Mouse (Mus musculus) heart, postnatal 14 days (tissue): ENCODE data around the gene Bco1. TPM values are rescaled to one million over a fixed set of nuclear protein-coding genes. Genes with fewer than 3 reads are reported as not detected.

Experiments used
- DNase-seq, 2 experiments: peaks; one replicate each; pipeline ENCODE4 v3.0.0; 2021 to 2022
- intact Hi-C: fragments of 180-260 bp; cut with DNase I; formaldehyde crosslinking; loops from one replicate; pipeline ENCODE4 v1.15.1; 2025
- total RNA-seq, 2 experiments: library from RNA; stranded (reverse); gene quantifications; 2 replicates each; pipeline ENCODE4 v1.2.3; 2021

Bco1 gene
- total RNA-seq, 2 experiments from 2014 or later: not detected

GRCm38 (mm10) chr8:117136351-117136750 is 40.7 kb downstream of the Bco1 start:
- no peak for DNase-seq
- intact Hi-C loops: no loop called here

- intact Hi-C loops: no loop called here
- no peak for DNase-seq
These were observed 41.1 kb downstream of the Bco1 start for GRCm38 (mm10) chr8:117136763-117137162.

GRCm38 (mm10) chr8:117137357-117137756 is 41.7 kb downstream of the Bco1 start:
- intact Hi-C loops: no loop called here
- DNase-seq: no peak

DNA sequence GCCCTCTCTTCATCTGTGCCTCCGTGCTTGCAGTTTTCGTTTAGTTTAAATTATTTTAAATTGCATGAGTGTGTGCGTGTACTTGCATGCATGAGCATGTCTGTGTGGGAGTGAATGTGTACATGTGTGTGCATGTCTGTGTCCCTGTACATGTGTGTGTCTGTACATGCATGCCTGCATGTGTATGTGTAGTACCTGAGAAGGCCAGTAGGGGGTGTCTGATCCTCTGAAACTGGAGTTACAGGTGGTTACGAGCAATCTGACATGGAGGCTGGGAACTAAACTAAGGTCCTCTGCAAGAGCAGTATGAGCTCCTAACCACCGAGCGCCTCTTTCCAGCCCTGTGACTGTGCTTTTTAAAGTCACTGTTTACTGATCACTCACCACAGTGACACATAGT is 52.9 kb downstream of the Bco1 start:
- DNase-seq: no peak
- intact Hi-C loops: no loop called here

DNA sequence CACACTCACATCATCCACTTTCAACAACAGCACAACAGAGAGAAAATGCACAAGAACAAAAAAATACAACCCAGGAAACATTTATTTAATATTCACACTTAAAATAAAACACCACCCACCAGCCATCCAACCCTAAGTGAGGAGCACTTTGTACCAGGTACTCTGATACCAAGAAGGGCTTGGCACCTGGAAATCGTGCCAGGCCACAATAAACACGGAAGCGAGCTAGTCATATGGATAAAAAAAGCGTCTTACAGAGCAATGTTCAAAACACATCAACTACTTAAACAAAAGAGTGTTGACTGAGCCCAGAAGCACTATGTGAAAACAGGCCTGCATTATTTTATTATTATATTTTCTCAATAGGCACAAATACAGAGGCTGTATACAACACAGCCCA is 60.5 kb downstream of the Bco1 start:
- DNase-seq: no peak
- intact Hi-C loops: no loop called here

- intact Hi-C loops: no loop called here
- no peak for DNase-seq
These were observed 61.5 kb downstream of the Bco1 start for GRCm38 (mm10) chr8:117156866-117157768.

GRCm38 (mm10) chr8:117157769-117158091 is 62.1 kb downstream of the Bco1 start:
- intact Hi-C loops: no loop called here
- peak; percentile 98 to 99 for DNase-seq

DNA sequence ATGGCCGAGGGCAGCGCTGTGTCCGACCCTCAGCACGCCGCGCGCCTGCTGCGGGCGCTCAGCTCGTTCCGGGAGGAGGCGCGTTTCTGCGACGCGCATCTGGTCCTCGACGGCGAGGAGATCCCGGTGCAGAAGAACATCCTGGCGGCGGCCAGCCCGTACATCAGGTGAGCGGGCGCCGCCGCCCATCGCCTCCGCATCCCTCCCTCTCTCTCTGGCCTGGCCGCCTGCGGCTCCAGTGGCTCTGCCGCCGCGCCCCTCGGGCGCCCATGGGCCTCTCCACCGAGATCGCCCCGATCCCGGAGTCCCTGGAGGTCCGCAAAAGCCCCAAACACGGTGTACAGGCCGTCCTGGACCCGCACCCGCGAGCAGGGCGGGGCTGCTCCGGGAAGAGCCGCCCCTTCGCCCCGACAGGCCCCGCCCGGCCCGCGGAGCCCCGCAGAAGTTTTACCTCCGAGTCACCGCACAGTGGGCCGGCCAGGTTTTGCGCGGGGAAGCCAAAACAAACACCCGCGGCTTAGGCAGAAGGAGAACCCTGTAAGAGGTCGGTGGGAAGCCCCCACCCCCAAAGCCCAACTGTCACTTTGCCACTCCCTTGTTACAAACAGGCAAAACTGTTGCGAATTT is 62.6 kb downstream of the Bco1 start, which contains the start of gene Gan:
Gene Gan (plus strand): TSS at position 1 of the 627 bp plus-strand sequence.
- intact Hi-C loops: no loop called here

GRCm38 (mm10) chr8:117159031-117159430 is 63.4 kb downstream of the Bco1 start:
- DNase-seq: no peak
- intact Hi-C loops: no loop called here

More for the DNA sequence above, 62.6 kb downstream of the Bco1 start, which contains the start of gene Gan:
- DNase-seq: peak; percentile 51 to 58

DNA sequence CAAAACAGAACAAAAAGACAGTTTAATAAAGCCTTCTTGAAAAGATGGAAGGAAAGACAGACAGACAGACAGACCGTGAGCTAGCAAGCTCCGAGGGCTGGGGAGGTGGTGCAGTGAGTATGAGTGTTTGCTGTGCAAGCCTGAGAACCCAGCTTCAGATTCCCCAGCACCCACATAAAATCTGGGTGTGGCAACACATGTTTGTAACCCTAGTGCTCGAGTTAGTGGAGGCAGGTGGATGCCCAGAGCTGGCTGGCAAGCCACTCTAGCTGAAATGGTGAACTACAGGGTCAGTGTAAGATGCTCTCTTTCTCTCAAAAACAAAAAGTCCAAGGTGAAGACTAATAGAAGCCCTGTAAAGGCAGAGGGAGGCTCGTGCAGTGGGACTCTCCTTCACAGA is 69.3 kb downstream of the Bco1 start:
- DNase-seq: no peak
- intact Hi-C loops: no loop called here

GRCm38 (mm10) chr8:117165542-117165941 is 69.9 kb downstream of the Bco1 start:
- intact Hi-C loops: no loop called here
- no peak for DNase-seq

GRCm38 (mm10) chr8:117166515-117166914 is 70.9 kb downstream of the Bco1 start:
- intact Hi-C loops: no loop called here

GRCm38 (mm10) chr8:117167243-117167883 is 71.7 kb downstream of the Bco1 start:
- intact Hi-C loops: no loop called here
- DNase-seq: no peak

More at GRCm38 (mm10) chr8:117166515-117166914, 70.9 kb downstream of the Bco1 start:
- DNase-seq: no peak

- intact Hi-C loops: no loop called here
- DNase-seq: no peak
These were observed 72.7 kb downstream of the Bco1 start for GRCm38 (mm10) chr8:117168378-117168777.

- no peak for DNase-seq
- intact Hi-C loops: no loop called here
These were observed 76.2 kb downstream of the Bco1 start for GRCm38 (mm10) chr8:117171826-117172225.

- peak; percentile 62 to 67 for DNase-seq
- intact Hi-C loops: no loop called here
These were observed 77.2 kb downstream of the Bco1 start for GRCm38 (mm10) chr8:117172904-117173303.

DNA sequence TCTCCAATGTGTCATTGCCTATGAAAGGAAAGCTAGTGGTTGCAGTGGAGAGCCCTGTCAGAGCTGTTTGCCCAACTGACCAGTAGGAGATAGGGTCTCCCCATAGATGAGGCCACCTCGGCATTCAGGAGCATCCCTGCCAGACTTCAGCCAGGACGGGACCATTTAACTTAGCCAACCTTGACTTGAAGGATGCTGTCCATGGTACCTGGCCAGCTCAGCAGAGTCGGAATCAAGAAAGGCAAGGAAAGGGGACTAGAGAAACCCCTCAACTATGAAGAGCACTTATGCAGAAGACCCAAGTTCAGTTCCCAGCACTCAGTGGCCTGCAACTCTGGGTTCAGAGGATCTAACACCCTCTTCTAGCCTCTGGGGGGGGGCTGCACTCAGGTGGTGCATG is 78.0 kb downstream of the Bco1 start:
- no peak for DNase-seq
- intact Hi-C loops: no loop called here

- no peak for DNase-seq
- intact Hi-C loops: no loop called here
These were observed 78.9 kb downstream of the Bco1 start for GRCm38 (mm10) chr8:117174536-117174935.

DNA sequence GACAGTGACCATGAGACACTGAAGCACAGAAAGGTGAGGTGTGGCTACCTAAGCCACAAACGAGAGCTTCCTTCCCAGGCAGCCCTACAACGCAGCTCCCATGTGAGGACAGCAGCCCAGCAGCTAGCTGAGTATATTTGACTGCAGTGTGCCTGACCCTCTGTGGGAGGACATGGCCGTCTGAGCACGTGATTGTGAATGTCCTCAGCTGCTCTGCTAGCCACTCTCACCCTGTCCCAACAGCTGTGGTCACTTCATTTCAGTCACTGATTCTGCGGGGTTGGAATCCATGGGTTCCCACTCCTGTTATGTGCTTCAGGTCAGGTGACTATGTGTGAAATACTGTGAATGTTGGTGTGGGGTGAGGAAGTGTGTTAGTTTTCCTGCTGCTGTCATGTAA is 80.7 kb downstream of the Bco1 start:
- DNase-seq: no peak
- intact Hi-C loops: no loop called here

- intact Hi-C loops: no loop called here
- DNase-seq: no peak
These were observed 81.6 kb downstream of the Bco1 start for GRCm38 (mm10) chr8:117177236-117177635.

DNA sequence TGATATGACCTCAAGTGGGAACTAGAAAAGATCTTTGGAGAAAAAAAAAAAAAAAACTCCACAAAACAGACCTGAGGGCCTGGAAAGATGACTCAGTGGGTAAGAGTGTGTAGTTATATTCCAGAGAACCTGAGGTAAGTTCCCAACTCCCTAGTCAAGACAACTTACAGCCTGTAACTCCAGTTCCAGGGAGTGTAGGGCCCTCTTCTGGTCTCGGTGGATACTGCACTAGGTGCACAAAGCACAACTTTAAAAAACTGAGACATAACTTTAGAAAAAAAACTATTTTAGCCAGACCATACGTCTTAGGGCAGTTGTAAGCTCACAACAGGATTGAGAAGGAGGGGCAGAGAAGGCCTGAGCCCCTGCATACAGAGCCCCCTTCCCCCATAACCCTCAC is 82.4 kb downstream of the Bco1 start:
- intact Hi-C loops: no loop called here
- DNase-seq: no peak
